Mouse (Mus musculus): ENCODE data around the gene Plxnd1. TPM values are rescaled to one million over a fixed set of nuclear protein-coding genes. Genes with fewer than 3 reads are reported as not detected.

The Plxnd1 gene
- 103 and 115 TPM in 2 replicates for polyA plus RNA-seq (2012; rRNA removed)

- no peak for TF ChIP-seq CTCF (IDR thresholded peaks at IDR 0.05; ENCODE audit: extremely low read depth, insufficient read depth, low read length)
- TF ChIP-seq POLR2A (IDR thresholded peaks at IDR 0.05; ENCODE audit: extremely low read depth, insufficient read depth, low read length): peak; percentile 20; the same call in 1 of the 2 replicates
- Histone ChIP-seq H3K4me1 (ENCODE audit: control insufficient read depth, insufficient read depth, low read length) (0 out of 2 replicates have a peak, but pooled peaks cover 4% of the 10 kb centered on the region), H3K27ac (ENCODE audit: insufficient read depth, low read length) (peak within 1 kb of the TSS; percentile 82), H3K4me3 (ENCODE audit: insufficient read depth, low read length) (peak within 1 kb of the TSS; percentile 81)
These were observed at the start of gene Plxnd1 for GRCm38 (mm10) chr6:115994877-115995520. Gene Plxnd1, minus strand, starts transcription at chr6:115995005.

DNA sequence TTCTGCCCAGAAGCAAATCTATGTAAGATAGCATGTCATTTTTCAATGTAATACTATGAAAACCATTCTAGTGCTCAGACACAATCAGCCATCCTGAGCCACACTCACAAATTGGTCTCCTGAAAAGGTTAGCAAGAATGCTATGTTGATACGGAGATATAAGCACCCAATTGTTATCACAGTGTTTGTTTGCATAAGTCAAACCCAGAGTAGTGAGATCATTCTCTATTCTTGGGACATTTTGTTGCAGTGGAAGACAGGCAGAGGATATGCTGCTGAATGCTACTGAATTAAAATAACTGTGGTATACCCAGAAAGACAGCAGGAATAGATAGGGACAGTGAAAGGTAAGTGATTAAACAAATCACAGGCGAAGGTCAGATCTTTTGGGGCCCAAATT, 49.2 kb upstream of the Plxnd1 start:
- H3K4me1 ChIP-seq (ENCODE audit: control insufficient read depth, insufficient read depth, low read length): peaks cover 12% of the 10 kb centered on the region
- TF ChIP-seq POLR2A (IDR thresholded peaks at IDR 0.05; ENCODE audit: extremely low read depth, insufficient read depth, low read length) (no peak), CTCF (IDR thresholded peaks at IDR 0.05; ENCODE audit: extremely low read depth, insufficient read depth, low read length) (no peak)
- no peak overlapping the region for H3K4me3 ChIP-seq (ENCODE audit: insufficient read depth, low read length)
- no peak overlapping the region for H3K27ac ChIP-seq (ENCODE audit: insufficient read depth, low read length)

DNA sequence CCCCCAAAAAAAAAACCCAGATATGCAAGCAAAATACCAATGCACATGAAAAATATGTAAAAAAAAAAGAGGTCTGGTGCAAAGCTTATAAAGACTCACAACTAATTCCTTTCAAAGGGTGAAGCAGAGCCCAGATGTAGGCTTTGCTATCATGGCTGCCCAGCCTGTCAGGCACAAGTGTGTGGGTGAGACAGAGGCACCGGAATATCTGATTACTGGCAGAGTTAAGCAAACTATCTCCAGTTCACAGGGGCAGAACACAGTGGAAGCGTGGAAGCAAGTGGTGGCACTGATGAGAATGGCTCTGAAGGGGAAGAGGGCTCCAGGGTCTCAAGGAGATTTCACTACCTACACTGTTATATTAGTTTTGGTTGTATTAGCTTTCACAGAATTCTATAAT, 43.4 kb upstream of the Plxnd1 start:
- H3K4me3 ChIP-seq (ENCODE audit: insufficient read depth, low read length): no peak overlapping the region
- peaks cover 14% of the 10 kb centered on the region for H3K4me1 ChIP-seq (ENCODE audit: control insufficient read depth, insufficient read depth, low read length)
- H3K27ac ChIP-seq (ENCODE audit: insufficient read depth, low read length): no peak overlapping the region
- no peak for TF ChIP-seq POLR2A (IDR thresholded peaks at IDR 0.05; ENCODE audit: extremely low read depth, insufficient read depth, low read length)
- no peak for TF ChIP-seq CTCF (IDR thresholded peaks at IDR 0.05; ENCODE audit: extremely low read depth, insufficient read depth, low read length)

DNA sequence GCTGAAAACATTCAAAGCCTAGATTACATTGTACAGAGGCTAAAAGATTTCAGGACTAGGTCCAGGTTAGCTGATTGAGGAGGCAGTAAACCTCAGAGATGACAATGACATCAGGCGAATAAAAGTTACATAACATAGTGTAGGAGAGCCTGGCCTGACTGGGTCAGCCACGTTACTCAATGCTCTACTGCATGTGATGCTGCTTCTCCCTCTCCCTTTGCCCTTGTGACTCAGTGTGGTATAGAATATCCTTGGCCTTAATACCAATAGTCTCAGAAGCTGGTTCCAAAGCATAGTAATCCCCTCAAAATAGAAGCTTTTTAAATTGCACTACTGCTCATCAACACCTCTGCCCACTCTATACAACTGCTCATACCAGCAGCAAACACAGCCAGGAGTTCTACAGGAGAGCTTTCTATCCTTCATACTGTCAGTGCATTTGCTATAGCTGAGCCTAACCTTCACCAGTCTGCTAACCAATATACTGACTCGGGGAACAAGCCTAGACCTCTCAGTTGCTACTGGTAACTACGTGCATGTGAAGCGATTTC, 42.6 kb upstream of the Plxnd1 start:
- Histone ChIP-seq H3K4me1 (ENCODE audit: control insufficient read depth, insufficient read depth, low read length) (peaks cover 12% of the 10 kb centered on the region), H3K4me3 (ENCODE audit: insufficient read depth, low read length) (no peak overlapping the region), H3K27ac (ENCODE audit: insufficient read depth, low read length) (peak overlapping the region; percentile 23; the same call in 1 of the 2 replicates)
- no peak for TF ChIP-seq POLR2A (IDR thresholded peaks at IDR 0.05; ENCODE audit: extremely low read depth, insufficient read depth, low read length)
- no peak for TF ChIP-seq CTCF (IDR thresholded peaks at IDR 0.05; ENCODE audit: extremely low read depth, insufficient read depth, low read length)

GRCm38 (mm10) chr6:116036555-116036954, 41.8 kb upstream of the Plxnd1 start:
- Histone ChIP-seq H3K4me3 (ENCODE audit: insufficient read depth, low read length) (no peak overlapping the region), H3K27ac (ENCODE audit: insufficient read depth, low read length) (no peak overlapping the region), H3K4me1 (ENCODE audit: control insufficient read depth, insufficient read depth, low read length) (peaks cover 12% of the 10 kb centered on the region)
- no peak for TF ChIP-seq CTCF (IDR thresholded peaks at IDR 0.05; ENCODE audit: extremely low read depth, insufficient read depth, low read length)
- no peak for TF ChIP-seq POLR2A (IDR thresholded peaks at IDR 0.05; ENCODE audit: extremely low read depth, insufficient read depth, low read length)

- no peak overlapping the region for H3K27ac ChIP-seq (ENCODE audit: insufficient read depth, low read length)
- TF ChIP-seq CTCF (IDR thresholded peaks at IDR 0.05; ENCODE audit: extremely low read depth, insufficient read depth, low read length) (no peak), POLR2A (IDR thresholded peaks at IDR 0.05; ENCODE audit: extremely low read depth, insufficient read depth, low read length) (no peak)
- H3K4me1 ChIP-seq (ENCODE audit: control insufficient read depth, insufficient read depth, low read length): no peaks in the 10 kb centered on the region; the same call in 1 of the 2 replicates
- H3K4me3 ChIP-seq (ENCODE audit: insufficient read depth, low read length): no peak overlapping the region
These were observed 36.2 kb upstream of the Plxnd1 start for GRCm38 (mm10) chr6:116031052-116031451.

GRCm38 (mm10) chr6:116024666-116025065, 29.9 kb upstream of the Plxnd1 start:
- H3K4me1 ChIP-seq (ENCODE audit: control insufficient read depth, insufficient read depth, low read length): peaks cover 2% of the 10 kb centered on the region; the same call in 1 of the 2 replicates
- TF ChIP-seq POLR2A (IDR thresholded peaks at IDR 0.05; ENCODE audit: extremely low read depth, insufficient read depth, low read length) (no peak), CTCF (IDR thresholded peaks at IDR 0.05; ENCODE audit: extremely low read depth, insufficient read depth, low read length) (no peak)
- no peak overlapping the region for H3K27ac ChIP-seq (ENCODE audit: insufficient read depth, low read length)
- no peak overlapping the region for H3K4me3 ChIP-seq (ENCODE audit: insufficient read depth, low read length)

- Histone ChIP-seq H3K4me3 (ENCODE audit: insufficient read depth, low read length) (no peak overlapping the region), H3K4me1 (ENCODE audit: control insufficient read depth, insufficient read depth, low read length) (peaks cover 2% of the 10 kb centered on the region; the same call in 1 of the 2 replicates)
- TF ChIP-seq CTCF (IDR thresholded peaks at IDR 0.05; ENCODE audit: extremely low read depth, insufficient read depth, low read length) (no peak), POLR2A (IDR thresholded peaks at IDR 0.05; ENCODE audit: extremely low read depth, insufficient read depth, low read length) (no peak)
These were observed 27.2 kb upstream of the Plxnd1 start for GRCm38 (mm10) chr6:116021961-116022485.

DNA sequence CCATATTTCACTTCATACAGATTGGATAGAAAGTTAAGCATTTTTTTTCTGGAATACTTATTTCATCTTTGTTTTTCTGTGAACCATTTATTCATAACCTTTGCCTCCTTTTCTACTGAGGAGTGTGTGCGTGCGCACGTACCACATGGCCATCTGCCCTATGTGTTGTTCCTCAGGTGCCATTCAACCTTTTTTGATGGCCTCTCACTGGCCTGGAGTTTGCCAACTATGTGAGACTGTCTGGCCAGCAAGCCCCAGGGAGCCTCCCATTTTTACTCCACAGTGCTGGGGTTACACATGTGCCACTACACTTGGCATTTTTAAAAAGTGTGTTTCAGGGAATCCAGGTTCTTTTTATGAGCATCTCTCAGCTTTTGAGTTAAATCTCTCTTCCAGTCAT, 21.1 kb upstream of the Plxnd1 start:
- Histone ChIP-seq H3K4me3 (ENCODE audit: insufficient read depth, low read length) (no peak overlapping the region), H3K4me1 (ENCODE audit: control insufficient read depth, insufficient read depth, low read length) (no peaks in the 10 kb centered on the region), H3K27ac (ENCODE audit: insufficient read depth, low read length) (no peak overlapping the region)
- no peak for TF ChIP-seq CTCF (IDR thresholded peaks at IDR 0.05; ENCODE audit: extremely low read depth, insufficient read depth, low read length)
- TF ChIP-seq POLR2A (IDR thresholded peaks at IDR 0.05; ENCODE audit: extremely low read depth, insufficient read depth, low read length): no peak

More at GRCm38 (mm10) chr6:116021961-116022485, 27.2 kb upstream of the Plxnd1 start:
- H3K27ac ChIP-seq (ENCODE audit: insufficient read depth, low read length): no peak overlapping the region

DNA sequence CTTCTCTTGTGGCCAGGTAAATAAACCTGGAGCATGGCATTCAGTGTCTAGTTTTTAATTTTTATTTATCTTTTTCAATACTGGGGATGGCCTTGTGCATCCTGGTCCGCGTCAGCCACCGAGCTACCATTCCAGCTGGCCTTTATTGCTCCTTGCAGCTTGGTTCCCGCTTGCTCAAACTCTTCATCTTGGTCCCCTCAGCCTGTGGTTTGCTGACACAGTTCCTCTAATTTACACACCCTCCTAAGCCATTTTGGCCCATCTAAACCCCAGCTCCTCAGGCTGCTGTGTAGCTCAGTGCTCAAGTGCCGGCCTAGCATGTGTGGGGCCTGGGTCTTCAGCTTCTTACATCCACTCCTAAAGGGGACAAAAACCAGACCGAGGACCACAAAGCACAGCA, 19.3 kb upstream of the Plxnd1 start:
- TF ChIP-seq POLR2A (IDR thresholded peaks at IDR 0.05; ENCODE audit: extremely low read depth, insufficient read depth, low read length) (no peak), CTCF (IDR thresholded peaks at IDR 0.05; ENCODE audit: extremely low read depth, insufficient read depth, low read length) (no peak)

More for the DNA sequence above, 19.3 kb upstream of the Plxnd1 start:
- H3K4me3 ChIP-seq (ENCODE audit: insufficient read depth, low read length): no peak overlapping the region
- H3K4me1 ChIP-seq (ENCODE audit: control insufficient read depth, insufficient read depth, low read length): no peaks in the 10 kb centered on the region
- H3K27ac ChIP-seq (ENCODE audit: insufficient read depth, low read length): no peak overlapping the region

Measured in cortical plate, adult 2 months (tissue).